Mouse (Mus musculus) adrenal gland (tissue): ENCODE measurements around the gene Rufy3.
"Not testable (repeated sequence)": the region's sequence is repeated elsewhere in the genome, so short reads cannot be mapped to it uniquely, and the experiment has no call there.

ENCODE experiments used
- intact Hi-C: fragments of 180-260 bp; cut with DNase I; formaldehyde crosslinking; loops from one replicate; pipeline ENCODE4 v1.15.1; 2025
- long read RNA-seq, 2 experiments: library from polyadenylated mRNA; unstranded; transcript quantifications; one replicate each; pipeline ENCODE4 v2.0.0; 2020; ENCODE audit warnings: borderline replicate concordance in 1 of 2; ENCODE audit not compliant: insufficient replicate concordance in 1 of 2

Rufy3 gene
- long read RNA-seq, experiment 1, full-length matches to known transcripts, result 3 of 11 reads
- long read RNA-seq, experiment 1, partial matches to known transcripts, result 5 of 11 reads
- long read RNA-seq, experiment 1, other reads (novel, unspliced or antisense), result 3 of 11 reads
- long read RNA-seq, experiment 2, full-length matches to known transcripts, result 4 of 12 reads
- long read RNA-seq, experiment 2, partial matches to known transcripts, result 7 of 12 reads
- long read RNA-seq, experiment 2, other reads (novel, unspliced or antisense), result 1 of 12 reads

DNA sequence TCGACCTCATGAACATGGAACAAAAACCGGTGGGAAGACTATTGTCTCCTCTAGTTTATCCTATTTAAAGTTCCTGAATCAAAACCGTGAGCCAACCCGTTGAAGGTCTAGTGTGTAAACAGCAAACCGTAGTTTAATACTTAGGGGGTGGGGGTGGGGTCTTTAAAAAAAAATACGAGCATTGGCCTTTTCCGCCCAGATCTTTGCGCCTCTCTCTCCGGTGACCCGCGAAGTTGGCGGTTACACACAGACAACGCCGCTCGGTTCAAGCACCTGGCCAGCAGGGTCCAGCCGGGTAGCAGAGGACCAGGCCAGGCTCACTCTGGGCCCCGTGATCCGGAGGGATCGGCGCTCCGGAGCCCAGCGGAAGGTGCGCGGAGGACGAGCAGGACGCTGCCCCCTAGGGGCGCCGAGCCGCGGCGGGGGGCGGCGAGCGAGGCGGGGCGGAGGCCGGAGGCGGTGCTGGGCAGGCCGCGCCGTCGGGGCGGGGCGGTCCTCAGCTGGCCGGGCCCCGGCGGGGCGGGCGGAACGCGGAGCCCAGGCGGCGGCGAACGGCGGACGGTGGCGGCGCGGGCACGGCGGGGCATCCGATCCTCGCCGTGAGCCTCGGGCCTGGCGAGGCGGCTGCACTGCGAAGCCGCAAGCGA is at the start of gene Rufy3:
TSS of gene Rufy3 (plus strand) at position 540 of the 647 bp plus-strand sequence.
- intact Hi-C loops, result loop anchor here (5.0 kb wide), 2 partner anchors 63 to 98 kb away; no protein-coding TSS in a partner anchor

DNA sequence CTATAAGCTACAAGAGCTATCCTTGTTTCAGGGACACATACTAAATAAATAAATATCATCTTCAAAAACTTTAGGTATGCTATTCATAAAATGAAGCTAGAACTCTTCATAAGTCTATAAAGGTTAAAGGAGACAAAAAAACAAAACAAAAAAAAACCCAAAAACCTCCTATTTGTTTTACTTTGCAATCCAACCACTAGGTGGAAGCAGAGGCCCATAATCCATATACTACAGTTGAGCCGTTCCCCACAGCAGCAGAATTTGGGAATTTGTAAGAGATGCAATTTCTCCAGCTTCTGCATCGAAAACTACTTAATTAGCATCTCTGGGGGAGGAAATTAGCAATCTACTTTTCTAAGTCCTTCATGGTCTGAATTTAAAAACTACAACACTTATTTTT is 45.6 kb upstream of the Rufy3 start:
- intact Hi-C loops, result no loop called here

DNA sequence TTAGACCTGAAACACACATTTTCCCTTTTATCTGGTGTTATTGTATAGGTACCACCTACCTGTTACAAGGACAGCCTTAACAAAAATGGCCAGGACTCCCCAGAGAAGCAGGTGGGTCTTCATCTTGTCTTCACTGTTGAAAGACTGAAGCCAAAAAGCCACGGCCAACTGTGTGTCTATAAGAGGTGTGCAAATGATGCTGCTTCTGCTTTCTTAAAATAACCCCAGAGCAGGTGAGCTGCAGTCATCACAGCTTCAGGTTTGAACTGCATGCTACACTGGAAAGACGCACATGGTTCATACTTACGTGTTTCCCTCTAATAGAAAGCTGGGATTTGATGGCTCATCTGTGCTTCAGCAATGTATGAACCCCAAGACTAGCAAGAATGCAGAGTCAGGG is 37.2 kb upstream of the Rufy3 start, which contains the start of gene Jchain:
TSS of gene Jchain (minus strand) at position 235 of the 400 bp plus-strand sequence.
- intact Hi-C loops, result no loop called here

DNA sequence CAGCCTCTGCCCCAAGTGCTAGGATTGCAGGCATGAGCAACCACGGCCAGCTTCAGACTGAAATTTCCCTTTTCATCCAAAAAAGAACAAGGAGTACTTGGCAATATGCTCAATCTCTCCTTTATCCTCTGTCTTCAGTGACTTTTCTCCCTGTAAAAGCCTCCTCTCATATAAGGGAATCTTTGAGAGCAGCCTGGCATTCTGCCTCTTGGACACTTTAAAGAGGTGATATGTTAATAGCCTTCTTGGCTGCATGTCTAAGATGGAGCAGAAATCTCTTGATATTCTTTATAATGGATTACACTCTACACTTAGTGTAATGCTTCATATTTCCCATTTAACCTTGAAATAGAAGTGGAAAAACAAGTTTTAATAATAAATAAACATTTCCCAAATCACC is 33.9 kb upstream of the Rufy3 start:
- intact Hi-C loops, result no loop called here

DNA sequence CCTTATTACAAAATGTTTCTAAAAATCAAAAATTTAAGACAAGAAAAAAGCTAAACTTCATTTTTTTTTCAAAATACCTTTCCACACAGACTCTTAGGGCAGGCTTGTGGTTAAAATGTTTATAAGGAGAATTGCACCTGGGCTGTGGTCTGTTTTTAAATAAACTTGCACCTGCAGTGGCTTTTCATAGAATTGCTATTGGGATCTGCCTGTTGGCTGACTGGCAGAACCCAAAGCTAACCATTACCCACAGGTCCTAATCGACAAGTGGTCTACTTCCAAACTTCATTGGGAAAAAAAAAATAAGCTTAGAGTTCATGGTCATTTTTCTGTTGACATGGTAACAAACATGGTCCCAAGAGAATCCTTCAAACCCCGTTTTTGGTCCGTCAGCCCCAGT is 30.1 kb upstream of the Rufy3 start:
- intact Hi-C loops, result no loop called here

DNA sequence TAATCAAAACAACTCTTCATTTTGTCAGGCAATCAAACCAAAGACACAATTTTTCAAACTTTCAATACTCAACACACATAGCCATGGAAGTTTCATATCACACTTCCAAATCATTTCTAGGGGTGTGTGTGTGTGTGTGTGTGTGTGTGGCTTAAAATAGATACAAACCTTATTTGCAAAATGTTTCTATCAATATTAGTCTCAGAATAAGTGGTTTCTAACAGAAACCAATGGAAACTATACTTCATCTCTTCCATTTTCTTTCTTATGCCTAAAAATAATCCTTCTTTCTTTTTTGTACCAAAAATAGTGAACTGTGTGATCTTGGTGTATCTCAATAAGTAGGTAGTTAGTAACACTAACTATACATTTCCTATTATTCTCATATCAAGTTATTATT is 24.0 kb upstream of the Rufy3 start:
- intact Hi-C loops, result no loop called here

DNA sequence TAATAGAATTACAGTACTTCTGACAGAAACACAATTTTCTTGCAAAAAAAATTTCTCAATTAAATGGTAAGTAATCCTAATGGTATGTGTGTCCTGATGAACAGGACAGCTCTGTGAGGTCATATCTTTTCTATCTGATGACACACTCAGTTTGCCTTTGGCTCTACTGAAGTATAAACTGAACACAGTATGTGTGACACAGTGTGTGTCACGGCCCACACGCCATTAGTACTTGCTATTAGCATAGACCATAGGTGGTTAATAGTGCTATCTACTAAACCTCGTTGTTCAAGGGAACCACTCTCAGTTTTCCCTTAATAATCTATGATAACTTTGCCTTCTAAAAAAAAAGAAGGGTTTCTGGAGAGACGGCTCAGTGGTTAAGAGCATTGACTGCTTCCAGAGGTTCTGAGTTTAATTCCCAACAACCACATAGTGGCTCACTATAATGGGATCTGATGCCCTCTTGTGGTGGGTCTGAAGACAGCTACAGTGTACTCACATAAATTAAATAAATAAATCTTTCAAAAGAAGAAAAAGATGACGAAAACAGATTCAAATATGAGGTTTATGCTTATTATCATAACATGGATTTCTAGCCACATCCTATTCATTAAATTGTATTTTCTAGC is 22.1 kb upstream of the Rufy3 start:
- intact Hi-C loops, result no loop called here

DNA sequence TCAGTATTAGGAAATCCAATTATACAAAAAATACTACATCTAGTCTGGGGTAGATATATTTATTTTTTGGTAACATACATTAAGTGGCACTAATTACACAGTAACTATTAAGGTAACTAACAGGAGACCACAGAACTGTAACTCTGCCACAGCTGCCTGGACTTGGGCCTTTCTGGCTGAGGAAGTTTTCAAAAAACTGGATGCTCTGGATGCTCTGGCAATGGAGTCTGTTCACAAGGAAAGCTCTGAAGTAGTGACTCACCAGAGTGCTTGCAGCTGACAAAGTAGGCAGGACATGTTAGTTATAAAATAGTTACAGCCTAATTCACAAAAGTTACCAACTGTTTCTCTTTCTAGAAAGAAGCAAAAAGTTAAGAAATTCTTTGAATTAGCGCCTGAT is 20.4 kb upstream of the Rufy3 start:
- intact Hi-C loops, result not testable (repeated sequence)

DNA sequence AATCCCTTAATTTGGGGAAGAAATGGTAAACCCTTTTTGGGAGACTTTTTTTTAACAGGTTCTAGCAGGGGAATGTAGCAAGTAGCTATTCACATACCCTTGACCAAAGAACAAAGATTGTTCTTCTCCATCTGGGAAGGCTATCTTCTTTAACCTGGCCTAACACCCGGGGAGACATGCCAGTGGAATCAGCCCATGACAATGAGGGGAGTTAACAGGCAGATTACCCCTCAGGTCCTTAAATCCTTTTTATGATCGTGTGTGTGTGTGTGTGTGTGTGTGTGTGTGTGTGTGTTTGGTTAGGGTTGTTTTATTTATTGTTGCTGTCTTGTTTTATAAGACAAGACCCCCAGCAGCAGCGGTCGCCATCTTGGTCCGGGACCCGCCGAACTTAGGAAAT is 19.3 kb upstream of the Rufy3 start:
- intact Hi-C loops, result no loop called here

DNA sequence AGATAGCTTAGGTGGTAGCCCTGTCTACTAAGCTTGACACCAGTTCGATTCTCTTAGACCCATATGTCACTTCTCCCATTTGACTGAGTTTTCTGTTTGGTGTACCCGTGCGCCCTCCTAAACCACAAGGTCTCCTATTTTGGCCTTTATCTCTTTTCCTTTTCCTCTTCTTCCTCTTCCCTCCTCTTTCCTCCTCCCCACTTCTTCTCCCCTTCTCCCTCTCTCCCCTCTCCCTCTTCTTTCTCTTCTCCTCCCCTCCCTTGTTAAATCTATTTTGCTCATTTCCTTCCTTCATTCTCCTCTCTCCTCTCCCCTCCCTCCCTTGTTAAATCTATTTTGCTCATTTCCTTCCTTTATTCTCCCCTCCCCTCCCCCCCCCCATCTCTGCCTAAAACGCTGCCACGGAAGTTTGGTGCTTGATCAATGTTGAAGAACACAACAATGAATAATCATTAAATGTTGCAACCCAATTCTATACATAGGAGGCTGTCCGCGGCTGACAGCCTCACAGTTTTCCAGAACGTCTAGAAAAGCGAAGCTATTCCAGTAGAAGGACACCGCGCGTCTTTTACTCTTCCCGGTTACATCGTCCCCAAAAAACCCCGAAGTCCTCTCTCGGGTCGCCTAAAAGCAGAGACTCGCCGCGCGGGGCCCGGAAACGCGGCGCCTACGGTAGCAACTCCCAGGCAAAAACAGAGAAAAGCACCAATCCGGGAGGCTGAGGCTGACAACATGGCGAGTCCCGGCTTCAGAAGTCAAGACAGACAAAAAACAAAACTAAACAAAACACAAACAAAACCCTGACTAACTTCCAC is 11.4 kb upstream of the Rufy3 start:
- intact Hi-C loops, result no loop called here

DNA sequence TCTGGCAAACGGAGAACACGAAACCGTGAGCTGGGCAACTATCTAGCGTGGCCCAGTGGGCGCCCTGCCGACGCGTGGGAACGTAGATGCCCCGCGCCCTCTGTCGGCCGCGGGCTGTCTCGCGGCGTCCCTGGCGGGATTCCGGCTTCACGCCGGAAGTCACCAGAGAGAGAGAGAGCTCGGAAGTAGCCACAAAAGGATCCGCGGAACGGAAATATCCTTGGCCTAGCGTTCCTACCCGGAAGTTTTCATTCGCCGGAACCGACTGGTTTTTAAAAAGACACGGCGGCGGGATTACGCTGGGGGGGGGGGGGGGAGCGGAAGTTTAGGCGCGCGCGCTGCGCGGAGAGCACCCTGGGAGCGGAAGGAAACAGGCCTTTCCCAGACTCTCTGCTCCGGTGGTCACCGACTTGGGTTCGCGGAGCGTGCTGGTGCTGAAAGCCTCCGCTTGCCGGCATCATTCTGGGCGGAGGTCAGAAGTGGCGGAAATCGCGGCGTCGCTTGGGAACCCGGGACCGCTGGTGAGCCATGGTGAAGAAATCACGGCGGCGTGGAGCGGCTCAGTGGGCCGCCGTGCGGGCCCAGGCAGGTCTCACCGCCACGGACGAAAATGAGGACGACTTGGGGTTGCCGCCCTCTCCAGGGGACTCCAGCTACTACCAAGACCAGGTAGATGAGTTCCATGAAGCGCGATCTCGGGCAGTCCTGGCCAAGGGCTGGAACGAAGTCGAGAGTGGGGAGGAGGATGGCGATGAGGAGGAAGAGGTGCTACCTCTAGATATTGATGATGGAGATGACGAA is 10.6 kb upstream of the Rufy3 start, which contains the start of gene Utp3:
TSS of gene Utp3 (plus strand) at position 377 of the 801 bp plus-strand sequence.
- intact Hi-C loops, result no loop called here

DNA sequence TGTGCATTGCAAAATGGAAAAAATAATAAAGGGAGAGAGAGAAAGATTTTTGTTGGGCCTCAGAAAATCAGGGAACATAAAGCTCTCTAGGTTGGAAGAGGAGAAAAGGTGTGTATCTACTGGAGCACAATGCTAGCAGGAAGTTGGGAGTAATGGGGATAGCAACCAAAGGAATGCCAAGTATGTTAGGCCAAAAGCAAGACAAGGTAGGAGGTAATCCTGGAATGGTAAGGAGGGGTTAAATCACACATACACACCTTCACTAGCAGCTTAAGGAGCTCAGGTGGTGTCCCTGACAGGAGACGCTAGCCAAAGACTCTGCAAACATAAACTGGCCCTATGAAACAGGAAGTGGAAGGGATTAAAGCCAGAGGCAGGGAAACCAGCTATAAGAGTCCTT is 5.8 kb upstream of the Rufy3 start:
- intact Hi-C loops, result no loop called here

DNA sequence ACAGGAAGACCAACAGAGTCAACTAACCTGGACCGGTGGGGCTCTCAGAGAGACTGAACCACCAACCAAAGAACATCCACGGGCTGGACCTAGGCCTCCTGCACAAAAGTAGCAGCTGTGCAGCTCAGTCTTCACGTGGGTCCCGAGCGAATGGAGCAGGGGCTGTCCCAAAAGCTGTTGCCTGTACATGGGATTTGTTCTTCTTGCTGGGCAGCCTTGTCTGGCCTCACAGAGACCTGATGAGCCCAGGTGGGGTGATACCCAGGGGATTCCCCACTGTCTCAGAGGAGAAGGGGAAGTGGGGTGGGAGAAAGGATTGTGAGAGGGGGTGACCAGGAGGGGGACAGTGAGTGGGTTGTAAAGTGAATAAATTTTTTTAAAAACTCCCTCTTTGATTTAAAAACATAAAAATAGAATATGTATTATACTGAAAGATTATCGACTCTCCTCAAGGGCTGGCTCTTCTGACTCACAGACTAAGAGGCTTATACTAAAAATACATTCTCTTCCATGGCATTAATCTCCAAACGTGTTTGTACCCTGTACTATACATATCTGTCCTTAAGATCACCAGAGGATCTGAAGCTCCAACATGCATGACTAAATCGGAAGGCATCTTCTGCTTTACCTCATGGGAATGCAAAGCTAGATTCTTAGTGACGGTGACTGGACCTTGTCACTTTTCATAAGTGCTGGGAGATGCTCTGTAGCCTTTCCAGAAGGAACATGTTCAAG is 3.6 kb upstream of the Rufy3 start:
- intact Hi-C loops, result no loop called here

DNA sequence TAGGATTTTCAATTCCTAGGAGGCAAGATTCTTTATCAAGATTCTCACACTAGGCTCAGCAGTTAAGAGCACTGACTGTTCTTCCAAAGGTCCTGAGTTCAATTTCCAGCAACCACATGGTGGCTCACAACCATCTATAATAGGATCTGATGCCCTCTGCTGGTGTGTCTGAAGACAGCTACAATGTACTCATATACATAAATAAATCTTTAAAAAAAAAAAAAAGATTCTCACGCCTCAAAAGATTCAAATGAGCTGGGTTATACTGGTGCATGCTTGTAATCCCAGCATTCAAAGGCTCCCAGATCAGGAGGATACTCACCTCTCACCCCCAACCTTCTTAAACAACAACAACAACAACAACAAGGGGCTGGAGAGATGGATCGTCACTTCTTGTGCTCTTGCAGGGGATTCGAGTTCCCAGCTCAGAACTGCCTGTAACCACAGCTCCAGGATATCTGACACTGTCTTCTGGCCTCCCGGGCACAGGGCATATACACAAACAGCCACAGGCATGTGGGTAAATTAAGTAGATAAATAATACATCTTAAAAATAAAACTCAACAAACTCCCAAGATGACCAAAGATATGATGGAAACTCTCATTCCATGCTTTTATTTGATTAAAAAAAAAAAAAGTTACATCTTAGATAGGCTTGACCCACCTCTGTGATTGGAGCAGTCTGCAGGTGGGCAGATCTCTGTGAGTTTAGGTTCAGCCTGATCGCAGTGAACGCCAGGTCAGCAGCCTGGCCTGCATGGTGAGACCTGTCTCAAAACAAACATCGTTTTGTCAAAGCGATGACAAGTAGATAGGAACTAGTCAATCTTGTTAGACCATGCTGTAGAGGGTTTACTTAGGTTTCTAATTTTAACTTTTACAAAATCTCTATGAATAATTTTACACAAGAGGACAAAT is 1.7 kb upstream of the Rufy3 start:
- intact Hi-C loops, result no loop called here

DNA sequence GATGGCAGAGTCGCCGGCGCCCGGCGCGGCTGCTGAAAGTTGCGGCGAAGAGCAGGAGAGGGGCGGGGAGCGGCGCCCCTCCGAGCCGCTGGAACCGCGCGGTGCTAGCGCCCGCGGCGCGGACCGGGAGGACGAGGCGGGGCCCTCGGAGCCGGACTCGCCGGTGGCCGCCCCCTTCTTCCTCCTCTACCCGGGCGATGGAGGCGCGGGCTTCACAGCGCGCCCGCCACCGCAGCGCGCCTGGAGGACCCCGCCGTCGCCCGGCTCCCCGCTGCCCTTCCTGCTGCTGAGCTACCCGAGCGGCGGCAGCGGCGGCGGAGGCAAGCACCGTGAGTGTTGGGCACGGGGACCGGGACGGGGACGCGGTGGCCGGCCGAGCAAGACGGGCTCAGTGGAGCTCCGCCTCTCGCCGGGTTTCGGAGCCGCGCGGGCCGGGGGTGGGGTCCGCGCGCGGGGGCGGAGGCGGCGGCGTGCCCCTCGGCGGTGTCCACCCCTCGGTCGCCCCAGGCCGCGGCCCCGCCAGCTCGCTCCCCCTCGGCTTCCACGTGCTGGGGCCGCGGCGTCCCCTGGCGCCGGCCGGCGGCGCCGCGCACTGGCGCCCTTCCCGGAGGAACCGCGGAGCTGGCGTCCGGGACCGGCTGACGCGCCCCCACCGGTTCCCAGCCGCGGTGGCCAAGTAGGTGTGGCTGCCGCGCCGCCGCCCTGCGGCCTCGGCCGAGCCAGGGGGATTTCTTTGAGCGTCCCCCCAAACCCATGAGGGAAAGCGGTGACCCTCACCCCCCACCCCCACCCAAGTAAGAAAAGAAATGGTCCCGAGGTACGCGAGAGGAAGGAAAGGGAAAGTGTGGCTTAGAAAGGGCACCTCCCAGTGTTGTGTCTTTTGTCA is 551 bp downstream of the Rufy3 start:
- intact Hi-C loops, result loop anchor here (5.0 kb wide), 2 partner anchors 62 to 97 kb away; no protein-coding TSS in a partner anchor

DNA sequence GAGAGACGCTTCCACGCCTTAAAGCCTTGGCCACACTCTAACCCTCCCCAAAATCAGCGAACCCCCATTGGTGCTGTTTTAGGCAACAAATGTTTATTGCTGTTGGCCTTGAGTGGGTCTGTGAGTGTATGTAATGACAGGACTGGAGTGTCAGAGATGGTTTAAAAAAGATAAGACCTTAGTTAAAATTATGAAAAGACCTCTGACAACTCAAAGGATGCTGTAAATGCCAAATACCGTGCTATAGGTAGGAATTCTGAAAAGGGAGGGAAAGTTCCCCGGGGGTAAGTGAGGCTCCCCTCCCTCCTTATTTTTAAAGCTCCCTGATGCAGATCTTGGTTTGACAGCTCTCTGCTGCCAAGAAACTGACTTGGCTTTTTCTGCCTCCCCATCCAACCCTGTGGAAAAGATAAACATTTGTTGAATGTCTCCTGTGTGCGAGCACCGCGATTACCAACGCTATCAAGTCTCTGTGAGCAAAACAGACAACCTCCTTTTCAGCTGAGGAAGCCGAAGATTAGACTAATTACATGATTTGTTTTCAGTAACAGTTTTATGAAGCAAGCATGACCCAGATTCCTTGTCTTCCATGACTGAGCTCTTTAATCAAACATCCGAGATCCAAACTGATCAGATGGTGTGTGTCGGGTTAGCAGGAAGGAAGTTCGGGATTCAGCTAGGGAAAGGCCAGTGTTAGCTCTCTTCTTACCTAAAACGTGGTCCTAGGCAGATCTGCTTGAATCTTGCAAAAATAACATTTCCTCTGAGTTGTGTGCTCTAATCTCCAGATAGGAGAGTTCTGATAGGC is 1.4 kb downstream of the Rufy3 start:
- intact Hi-C loops, result loop anchor here (5.0 kb wide), 2 partner anchors 61 to 96 kb away; no protein-coding TSS in a partner anchor

DNA sequence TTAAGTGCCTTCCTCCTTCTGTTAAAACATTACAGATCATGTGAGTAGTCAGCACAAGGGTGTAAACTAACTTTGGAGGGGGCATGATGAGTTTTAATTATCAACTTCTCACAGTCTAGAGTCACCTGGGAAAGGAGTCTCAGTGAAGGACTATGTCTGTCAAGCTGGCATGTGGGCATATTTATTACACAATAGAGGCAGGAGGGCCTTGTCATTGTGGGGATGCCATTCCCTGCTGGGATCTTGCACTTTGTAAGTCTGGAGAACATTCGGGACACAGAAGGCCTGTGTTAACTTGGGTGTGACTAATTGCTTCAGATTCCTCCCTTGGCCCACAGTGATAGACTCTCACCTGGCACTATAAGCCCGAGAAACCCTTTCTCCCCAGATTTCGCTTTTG is 4.7 kb downstream of the Rufy3 start:
- intact Hi-C loops, result loop anchor here (5.0 kb wide), 2 partner anchors 58 to 93 kb away; no protein-coding TSS in a partner anchor
